In genomic region chr11:117994250-117995057, GRCm38 (mm10) we compare ENCODE assay signal across 8 mouse cellular contexts. TPM values are rescaled to one million over a fixed set of nuclear protein-coding genes. Genes with fewer than 3 reads are reported as not detected.
DNase-seq lines count a peak whose midpoint lies in the region; ATAC-seq and TF ChIP-seq lines count a peak whose summit lies in the region.

No protein-coding gene starts in this region.

- H3K27me3 ChIP-seq in lung, embryonic 14.5 days (ENCODE audit: insufficient read depth, low read length), result no peaks in the 10 kb centered on the region
- H3K27me3 ChIP-seq in embryonic facial prominence, embryonic 14.5 days (replicated peaks; ENCODE audit: control insufficient read depth, insufficient read depth, low read length), result no peaks in the 10 kb centered on the region

- no peaks in the 10 kb centered on the region for H3K9me3 ChIP-seq in lung, embryonic 14.5 days (ENCODE audit: low read depth, low read length)
- H3K9me3 ChIP-seq in embryonic facial prominence, embryonic 14.5 days (ENCODE audit: control insufficient read depth, low read length), result no peaks in the 10 kb centered on the region

- H3K79me2 ChIP-seq in macrophage (ENCODE audit: inconsistent target), result peaks cover 96% of the 10 kb centered on the region

- H3K4me1 ChIP-seq in lung, embryonic 14.5 days (ENCODE audit: insufficient read depth), result peaks cover 5% of the 10 kb centered on the region; the same call in 1 of the 2 replicates
- H3K4me1 ChIP-seq in embryonic facial prominence, embryonic 14.5 days (ENCODE audit: control insufficient read depth, insufficient read depth, low read length), result peaks cover 20% of the 10 kb centered on the region

- H3K27ac ChIP-seq in lung, embryonic 14.5 days (ENCODE audit: low read depth), result peak overlapping the region; percentile 42; the same call in 1 of the 2 replicates
- H3K27ac ChIP-seq in embryonic facial prominence, embryonic 14.5 days (replicated peaks; ENCODE audit: low read depth, low read length), result peak overlapping the region; percentile 71
- peak overlapping the region; percentile 84 for H3K27ac ChIP-seq in macrophage

- peak; percentile 43 for DNase-seq in lung, embryonic 14.5 days
- DNase-seq in lung, postnatal 25 days (ENCODE audit: low spot score), result no peak
- DNase-seq in embryonic facial prominence, embryonic 14.5 days (ENCODE audit: low spot score), result peak; percentile 65
- DNase-seq in kidney, adult 11 months, result peak; percentile 60
- DNase-seq in cerebellum, adult 8-10 months, result no peak
- no peak for DNase-seq in embryo, embryonic 9.5 days (ENCODE audit: extremely low spot score)

- H3K9ac ChIP-seq in lung, embryonic 14.5 days, result 0 out of 2 replicates have a peak overlapping the region, but pooled peaks have one; percentile 27
- H3K9ac ChIP-seq in embryonic facial prominence, embryonic 14.5 days (ENCODE audit: low read depth, low read length), result peak overlapping the region; percentile 45

- H3K4me2 ChIP-seq in lung, embryonic 14.5 days, result peak overlapping the region; percentile 4; the same call in 1 of the 2 replicates
- H3K4me2 ChIP-seq in embryonic facial prominence, embryonic 14.5 days (ENCODE audit: low read depth, low read length), result peak overlapping the region; percentile 7; the same call in 1 of the 2 replicates

- H3K36me3 ChIP-seq in lung, embryonic 14.5 days (ENCODE audit: insufficient read depth), result peaks cover 13% of the 10 kb centered on the region
- H3K36me3 ChIP-seq in embryonic facial prominence, embryonic 14.5 days (ENCODE audit: control insufficient read depth, insufficient read depth, low read length), result peaks cover 10% of the 10 kb centered on the region
- peaks cover 14% of the 10 kb centered on the region; the same call in 1 of the 2 replicates for H3K36me3 ChIP-seq in macrophage (ENCODE audit: inconsistent target)

- no peak overlapping the region for H3K4me3 ChIP-seq in lung, embryonic 14.5 days (ENCODE audit: low read depth, low read length)
- H3K4me3 ChIP-seq in embryonic facial prominence, embryonic 14.5 days (ENCODE audit: low read depth, low read length), result no peak overlapping the region
- H3K4me3 ChIP-seq in macrophage (ENCODE audit: inconsistent target), result no peak overlapping the region

- TF ChIP-seq CTCF in lung, embryonic 14.5 days (IDR thresholded peaks at IDR 0.05; ENCODE audit: low read depth), result no peak

- 39% methylated on average over 9 of the region's 9 CpGs for WGBS in lung, embryonic 14.5 days
- 57% methylated on average over 9 of the region's 9 CpGs for WGBS in embryonic facial prominence, embryonic 14.5 days
- 41% methylated on average over 9 of the region's 9 CpGs for WGBS in macrophage (ENCODE audit: missing documents)

- ATAC-seq in lung, embryonic 14.5 days (ENCODE audit: insufficient read depth), result peak; percentile 20; the same call in 1 of the 2 replicates
- ATAC-seq in embryonic facial prominence, embryonic 14.5 days (ENCODE audit: low read depth), result peak; percentile 48; the same call in 1 of the 2 replicates
- no peak for ATAC-seq in erythroid progenitor cell, adult 5-6 weeks (replicated peaks; ENCODE audit: low FRiP score, poor library complexity, severe bottlenecking)

RNA-seq across cellular contexts. Expression of gene Pgs1, which starts 8.4 kb away (rescaled TPM):
- 35.8 and 40.8 TPM in 2 replicates for polyA plus RNA-seq in lung, embryonic 14.5 days (2014; fragmentation: Nextera tagmentation; extraction: Ambion mirVana)
- 31.0 and 34.7 TPM in 2 replicates for polyA plus RNA-seq in embryonic facial prominence, embryonic 14.5 days (2014; fragmentation: Nextera tagmentation; extraction: Ambion mirVana)
- 100 to 1,000 TPM; 115 to 839 (median 194) TPM for total RNA-seq in macrophage (2018; cell fraction: chromatin; rRNA removed)
- 10 to 100 TPM; 18.3 to 57.3 (median 29.4) TPM for total RNA-seq in macrophage (2018; cell fraction: cytosol; rRNA removed)
- total RNA-seq in macrophage (2018; cell fraction: nucleus; rRNA removed), result 100 to 1,000 TPM in 16 of 26 experiments, 10 to 100 TPM in 10; 65.7 to 895 (median 111) TPM
- 12.0 to 40.0 TPM (median 28.0 TPM) in 3 replicates for polyA plus RNA-seq in macrophage (2018)
- total RNA-seq in erythroid progenitor cell, adult 5-6 weeks (2015; ENCODE audit: low replicate concordance), result 10.1 and 13.3 TPM in 2 replicates
- total RNA-seq in erythroid progenitor cell, adult 5-6 weeks (2017; ENCODE audit: low replicate concordance), result 5.1 and 22.5 TPM in 2 replicates

RNA-seq across cellular contexts. Expression of gene Socs3, which starts 24.6 kb away (rescaled TPM):
- polyA plus RNA-seq in lung, embryonic 14.5 days (2014; fragmentation: Nextera tagmentation; extraction: Ambion mirVana), result 5.4 and 6.4 TPM in 2 replicates
- 6.8 and 8.3 TPM in 2 replicates for polyA plus RNA-seq in embryonic facial prominence, embryonic 14.5 days (2014; fragmentation: Nextera tagmentation; extraction: Ambion mirVana)
- total RNA-seq in macrophage (2018; cell fraction: chromatin; rRNA removed), result 100 to 1,000 TPM in 18 of 26 experiments, 10 to 100 TPM in 5, 1 to 10 TPM in 3; 3.6 to 749 (median 239) TPM
- 1,000 to 10,000 TPM in 3 of 26 experiments, 100 to 1,000 TPM in 15, 10 to 100 TPM in 6, 1 to 10 TPM in 2; 3.4 to 1,133 (median 302) TPM for total RNA-seq in macrophage (2018; cell fraction: cytosol; rRNA removed)
- total RNA-seq in macrophage (2018; cell fraction: nucleus; rRNA removed), result 1,000 to 10,000 TPM in 2 of 26 experiments, 100 to 1,000 TPM in 17, 10 to 100 TPM in 6, 1 to 10 TPM in 1; 3.2 to 1,503 (median 563) TPM
- 2.0 to 6.9 TPM (median 2.3 TPM) in 3 replicates for polyA plus RNA-seq in macrophage (2018)
- 0.36 and 1.3 TPM in 2 replicates for total RNA-seq in erythroid progenitor cell, adult 5-6 weeks (2015; ENCODE audit: low replicate concordance)
- total RNA-seq in erythroid progenitor cell, adult 5-6 weeks (2017; ENCODE audit: low replicate concordance), result 1.2 TPM in 1 of 2 replicates, not detected in the other

Comparison
In these comparisons a context has a peak if more than half of its experiments do, and no peak if none do; other contexts are left out.
1. DNase-seq: peak in lung, embryonic 14.5 days (single experiment), embryonic facial prominence, embryonic 14.5 days (single experiment) and kidney, adult 11 months (single experiment); none in lung, postnatal 25 days (single experiment), cerebellum, adult 8-10 months (single experiment) and embryo, embryonic 9.5 days (single experiment).
2. Peak in every context shown above with its lines, with median percentiles within 50 percentile points of each other: H3K27ac ChIP-seq.